Mouse (Mus musculus): ENCODE measurements around the gene Plp1. TPM values are rescaled to one million over a fixed set of nuclear protein-coding genes. Genes with fewer than 3 reads are reported as not detected.

The Plp1 gene
- polyA plus RNA-seq (2014; fragmentation: Illumina TruSeq; extraction: RNeasy Lipid Tissue Mini Kit (QIAGEN cat#74804)) = 29.3 TPM

DNA sequence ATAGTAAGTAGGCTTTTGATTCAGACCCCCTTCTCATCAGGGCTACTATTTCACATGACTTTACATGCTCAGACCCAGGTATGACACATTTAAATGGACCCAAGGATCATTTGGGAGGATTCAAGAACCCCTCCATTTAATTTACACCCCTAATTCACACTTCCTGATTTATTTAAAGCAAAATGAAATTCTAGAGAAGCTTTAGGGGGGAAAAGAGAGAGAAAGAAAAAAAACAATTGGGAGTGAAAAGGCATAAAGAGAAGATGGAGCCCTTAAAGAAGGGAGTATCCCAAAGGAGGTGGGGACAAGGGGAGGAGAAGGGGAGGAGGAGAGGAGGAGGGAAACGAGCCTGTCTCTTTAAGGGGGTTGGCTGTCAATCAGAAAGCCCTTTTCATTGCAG, at the start of gene Plp1:
TSS of gene Plp1 (plus strand) at position 301 of the 400 bp plus-strand sequence.

DNA sequence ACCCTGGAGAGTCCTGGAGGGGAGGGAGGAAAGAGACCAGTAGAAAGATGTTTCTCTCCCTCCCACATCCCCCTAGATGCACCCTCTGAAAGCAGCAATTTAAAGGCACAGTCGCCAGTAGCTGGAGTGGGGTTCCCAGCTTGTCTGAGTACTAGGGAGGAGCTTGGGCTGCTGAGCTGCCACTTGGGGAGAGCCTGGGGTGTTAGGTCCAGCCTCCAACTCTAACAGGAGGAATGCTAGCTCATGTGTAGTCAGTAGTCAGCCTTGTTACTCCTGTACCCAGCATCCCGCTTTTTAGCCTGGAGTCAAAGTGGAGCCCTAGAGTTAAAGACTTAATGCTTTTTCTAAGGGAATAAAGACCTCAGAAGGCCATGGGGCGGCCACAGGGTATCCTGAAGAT, 42.4 kb upstream of the Plp1 start, which contains the start of gene Glra4:
TSS of gene Glra4 (minus strand) at position 101 of the 400 bp plus-strand sequence.

DNA sequence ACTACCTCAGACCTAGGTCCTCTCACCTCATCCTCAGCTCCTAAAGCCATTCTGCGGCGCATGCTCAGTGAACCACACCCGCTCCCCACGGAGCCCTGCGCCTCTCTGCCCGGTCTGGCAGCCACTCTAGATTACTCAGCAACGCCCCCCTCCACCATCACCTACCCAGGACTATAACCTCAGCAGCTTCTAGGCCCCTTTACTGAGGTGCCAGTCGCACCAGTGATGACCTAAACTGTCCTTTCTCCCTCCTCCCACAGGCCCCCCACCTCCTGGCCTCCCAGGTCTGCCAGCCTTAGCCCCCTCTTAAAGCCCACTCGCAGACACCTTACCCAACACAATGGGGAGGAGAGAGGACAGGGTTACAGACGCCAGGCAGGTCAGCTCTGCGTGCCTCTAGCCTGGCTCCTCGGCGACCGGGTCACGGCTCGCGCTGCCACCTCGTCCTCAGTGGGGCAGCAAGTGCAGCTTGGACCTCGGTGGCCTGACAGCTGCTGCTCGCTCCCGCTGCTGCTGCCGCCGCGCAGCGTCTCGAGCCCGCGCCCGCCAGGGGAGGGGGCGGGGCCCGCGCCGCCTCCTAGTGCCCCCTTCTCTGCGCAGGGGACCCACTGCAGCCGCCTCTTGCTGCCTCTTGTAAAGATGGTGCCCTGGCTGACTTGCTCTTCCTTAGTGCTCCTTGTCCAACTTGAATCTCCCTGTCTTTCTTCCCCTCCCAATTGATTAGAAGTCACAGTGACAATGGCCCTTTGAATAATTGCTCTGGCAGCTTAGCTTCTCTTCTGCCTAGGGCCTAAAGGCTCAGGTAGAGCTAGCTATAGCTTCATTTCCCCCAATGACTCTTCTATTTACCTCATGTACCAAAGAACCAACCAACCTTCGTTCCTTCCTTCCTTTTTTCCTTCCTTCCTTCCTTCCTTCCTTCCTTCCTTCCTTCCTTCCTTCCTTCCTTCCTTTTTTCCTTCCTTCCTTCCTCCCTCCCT, 45.9 kb downstream of the Plp1 start, which contains the start of gene Rab9b:
TSS of gene Rab9b (minus strand) at position 695 of the 980 bp plus-strand sequence.

Other genes starting within 250 kb of the Plp1 start
- 5.8 TPM for gene Tceal3, start 231.8 kb upstream of the Plp1 start, polyA plus RNA-seq (2014; fragmentation: Illumina TruSeq; extraction: RNeasy Lipid Tissue Mini Kit (QIAGEN cat#74804))
- gene Tceal1, start 114.7 kb upstream of the Plp1 start, polyA plus RNA-seq (2014; fragmentation: Illumina TruSeq; extraction: RNeasy Lipid Tissue Mini Kit (QIAGEN cat#74804)) = 39.4 TPM
- 993 TPM for gene Morf4l2, start 79.0 kb upstream of the Plp1 start, polyA plus RNA-seq (2014; fragmentation: Illumina TruSeq; extraction: RNeasy Lipid Tissue Mini Kit (QIAGEN cat#74804))
- gene Glra4, start 42.5 kb upstream of the Plp1 start, polyA plus RNA-seq (2014; fragmentation: Illumina TruSeq; extraction: RNeasy Lipid Tissue Mini Kit (QIAGEN cat#74804)) = not detected
- gene Rab9b, start 46.1 kb downstream of the Plp1 start, polyA plus RNA-seq (2014; fragmentation: Illumina TruSeq; extraction: RNeasy Lipid Tissue Mini Kit (QIAGEN cat#74804)) = 0.71 TPM
- not detected for gene H2bfm, start 104.7 kb downstream of the Plp1 start, polyA plus RNA-seq (2014; fragmentation: Illumina TruSeq; extraction: RNeasy Lipid Tissue Mini Kit (QIAGEN cat#74804))
- 738 TPM for gene Tmsb15b2, start 152.8 kb downstream of the Plp1 start, polyA plus RNA-seq (2014; fragmentation: Illumina TruSeq; extraction: RNeasy Lipid Tissue Mini Kit (QIAGEN cat#74804))
- 50.4 TPM for gene Tmsb15l, start 154.2 kb downstream of the Plp1 start, polyA plus RNA-seq (2014; fragmentation: Illumina TruSeq; extraction: RNeasy Lipid Tissue Mini Kit (QIAGEN cat#74804))
- gene Tmsb15b1, start 154.2 kb downstream of the Plp1 start, polyA plus RNA-seq (2014; fragmentation: Illumina TruSeq; extraction: RNeasy Lipid Tissue Mini Kit (QIAGEN cat#74804)) = 50.6 TPM
- 3.4 TPM for gene Zcchc18, start 170.5 kb downstream of the Plp1 start, polyA plus RNA-seq (2014; fragmentation: Illumina TruSeq; extraction: RNeasy Lipid Tissue Mini Kit (QIAGEN cat#74804))
- 11.3 TPM for gene Slc25a53, start 215.6 kb downstream of the Plp1 start, polyA plus RNA-seq (2014; fragmentation: Illumina TruSeq; extraction: RNeasy Lipid Tissue Mini Kit (QIAGEN cat#74804))
- 35.9 TPM for gene Fam199x, start 226.9 kb downstream of the Plp1 start, polyA plus RNA-seq (2014; fragmentation: Illumina TruSeq; extraction: RNeasy Lipid Tissue Mini Kit (QIAGEN cat#74804))

Data from ovary, adult 10 weeks (tissue).